Mouse (Mus musculus): ENCODE data around the gene Aunip. TPM values are rescaled to one million over a fixed set of nuclear protein-coding genes. Genes with fewer than 3 reads are reported as not detected.

The Aunip gene
- polyA plus RNA-seq, 2 experiments = 7.6 to 21.0 TPM

DNA sequence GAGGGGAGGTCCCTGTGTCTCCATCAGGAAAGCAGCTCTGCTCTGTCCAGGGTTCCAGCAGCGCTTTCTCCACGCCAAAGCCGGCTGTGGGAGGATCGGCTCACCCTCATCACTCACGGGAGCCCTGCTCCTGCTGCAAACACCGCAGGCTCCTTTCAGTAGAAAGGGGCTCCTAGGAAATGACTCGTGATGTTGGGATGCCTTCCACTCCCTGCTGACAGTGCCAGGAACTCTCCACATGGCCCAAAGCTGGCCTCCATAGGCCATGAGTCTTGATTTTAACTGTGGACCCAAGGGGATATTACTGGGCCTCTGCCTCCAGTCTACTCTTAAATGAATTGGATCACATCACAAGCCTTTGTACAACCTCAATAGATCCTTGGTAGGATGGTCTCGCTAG is 59.0 kb downstream of the Aunip start:
- no peak for ATAC-seq (ENCODE audit: insufficient read depth)
- TF ChIP-seq EP300 (IDR thresholded peaks at IDR 0.05; ENCODE audit: low read depth) (no peak), CTCF (IDR thresholded peaks at IDR 0.05; ENCODE audit: low read depth) (no peak)
- DNase-seq (ENCODE audit: low read depth in 3 of 3, low spot score in 3 of 3) = no peak
- Histone ChIP-seq H3K27me3 (ENCODE audit: control insufficient read depth, insufficient read depth, low read length) (no peaks in the 10 kb centered on the region), H3K27ac (no peak overlapping the region), H3K9ac (replicated peaks) (no peak overlapping the region), H3K36me3 (replicated peaks; ENCODE audit: control insufficient read depth, insufficient read depth, low read depth) (no peaks in the 10 kb centered on the region), H3K9me3 (ENCODE audit: control insufficient read depth, low read length) (no peaks in the 10 kb centered on the region), H3K4me3 (ENCODE audit: insufficient read depth in 1 of 2, low read depth in 2 of 2, low read length in 2 of 2) (no peak overlapping the region), H3K4me2 (ENCODE audit: low read depth) (no peak overlapping the region), H3K4me1 (replicated peaks; ENCODE audit: control insufficient read depth in 2 of 2, insufficient read depth in 2 of 2, low read length in 1 of 2) (no peaks in the 10 kb centered on the region)
- 81% methylated on average over 8 of the region's 8 CpGs for WGBS (ENCODE audit: insufficient replicate concordance)

DNA sequence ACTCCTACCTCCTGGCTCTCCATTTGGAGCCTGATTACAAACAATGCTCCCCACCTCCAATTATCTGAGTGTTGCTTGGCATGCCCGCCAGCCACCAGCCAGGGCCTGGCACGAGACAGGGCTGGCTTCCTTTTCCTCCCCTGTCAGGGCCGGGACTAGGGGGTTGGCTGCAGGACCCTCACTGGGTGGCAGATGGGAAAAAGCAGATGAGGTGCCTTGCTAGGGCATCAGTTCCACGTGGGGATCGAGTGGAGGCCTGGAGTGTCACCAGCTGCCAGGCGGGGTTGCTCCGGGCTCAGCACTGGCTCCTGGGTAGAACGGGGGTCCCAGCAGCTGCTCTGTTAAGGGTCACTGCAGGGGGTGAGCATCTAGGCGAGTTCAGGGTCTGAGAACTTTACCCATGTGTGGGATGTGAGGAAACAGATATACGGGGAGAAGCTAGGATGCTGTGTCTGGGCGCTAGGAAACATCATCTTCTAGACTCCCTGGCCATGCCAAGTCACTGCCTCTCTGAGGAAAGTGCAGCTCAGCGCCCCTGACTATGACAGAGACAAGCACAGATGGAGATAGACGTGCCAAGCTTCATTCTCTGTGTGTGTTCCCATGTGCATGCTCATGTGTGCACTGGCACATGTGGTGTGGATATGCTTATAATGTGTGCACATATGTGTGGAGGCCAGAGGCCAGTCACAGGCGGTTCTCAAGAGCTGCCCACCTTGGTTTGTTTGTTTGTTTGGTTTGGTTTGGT is 60.1 kb downstream of the Aunip start:
- H3K36me3 ChIP-seq (replicated peaks; ENCODE audit: control insufficient read depth, insufficient read depth, low read depth) = no peaks in the 10 kb centered on the region
- H3K4me3 ChIP-seq (ENCODE audit: insufficient read depth in 1 of 2, low read depth in 2 of 2, low read length in 2 of 2) = no peak overlapping the region
- no peak for DNase-seq (ENCODE audit: low read depth in 3 of 3, low spot score in 3 of 3)
- H3K9ac ChIP-seq (replicated peaks) = no peak overlapping the region
- H3K4me1 ChIP-seq (replicated peaks; ENCODE audit: control insufficient read depth in 2 of 2, insufficient read depth in 2 of 2, low read length in 1 of 2) = no peaks in the 10 kb centered on the region
- H3K9me3 ChIP-seq (ENCODE audit: control insufficient read depth, low read length) = no peaks in the 10 kb centered on the region
- H3K27me3 ChIP-seq (ENCODE audit: control insufficient read depth, insufficient read depth, low read length) = no peaks in the 10 kb centered on the region
- 62% methylated on average over 14 of the region's 14 CpGs for WGBS (ENCODE audit: insufficient replicate concordance)
- H3K4me2 ChIP-seq (ENCODE audit: low read depth) = no peak overlapping the region
- no peak for ATAC-seq (ENCODE audit: insufficient read depth)
- TF ChIP-seq CTCF (IDR thresholded peaks at IDR 0.05; ENCODE audit: low read depth) (no peak), EP300 (IDR thresholded peaks at IDR 0.05; ENCODE audit: low read depth) (no peak)
- H3K27ac ChIP-seq = no peak overlapping the region

DNA sequence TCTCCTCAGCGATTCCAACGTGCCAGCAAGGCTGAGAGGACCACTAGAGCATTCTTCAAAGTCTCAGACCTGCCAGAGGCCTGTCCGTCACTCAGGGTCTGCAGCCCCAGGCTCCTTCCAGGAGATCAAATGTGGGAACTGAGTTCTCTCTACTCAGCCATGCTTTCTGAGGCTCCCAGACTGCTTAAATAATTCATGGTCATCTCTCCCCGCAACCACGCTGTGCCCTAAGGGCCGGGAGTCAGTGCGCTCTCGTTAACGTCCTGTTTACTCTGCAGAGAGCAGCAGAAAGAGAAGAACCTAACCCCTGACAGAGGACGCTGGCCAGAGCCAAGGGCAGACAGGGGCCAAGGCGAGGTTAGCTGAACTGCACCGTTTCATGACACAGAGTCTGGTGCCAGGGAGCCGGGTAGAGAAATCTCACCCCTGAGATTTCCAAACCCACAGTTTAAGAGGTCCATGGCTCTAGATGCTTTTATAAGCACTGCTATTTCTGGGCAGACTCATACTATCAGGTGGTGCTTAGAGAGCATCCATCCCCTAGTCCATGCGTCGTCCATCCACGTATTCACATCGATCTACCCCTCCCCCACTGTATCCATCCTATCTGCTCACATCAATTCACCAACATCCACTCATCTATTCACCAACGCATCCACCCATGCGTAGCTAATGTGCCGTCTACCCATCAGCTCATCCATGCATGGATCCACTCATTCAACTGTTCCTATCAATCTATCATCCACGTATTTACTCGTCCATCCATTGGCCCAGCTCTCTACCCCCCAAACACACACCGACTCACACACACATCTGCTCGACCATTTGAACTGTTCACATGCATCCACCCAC is 61.9 kb downstream of the Aunip start:
- Histone ChIP-seq H3K4me2 (ENCODE audit: low read depth) (no peak overlapping the region), H3K27me3 (ENCODE audit: control insufficient read depth, insufficient read depth, low read length) (no peaks in the 10 kb centered on the region), H3K9ac (replicated peaks) (no peak overlapping the region), H3K9me3 (ENCODE audit: control insufficient read depth, low read length) (no peaks in the 10 kb centered on the region), H3K36me3 (replicated peaks; ENCODE audit: control insufficient read depth, insufficient read depth, low read depth) (no peaks in the 10 kb centered on the region), H3K4me1 (replicated peaks; ENCODE audit: control insufficient read depth in 2 of 2, insufficient read depth in 2 of 2, low read length in 1 of 2) (no peaks in the 10 kb centered on the region), H3K4me3 (ENCODE audit: insufficient read depth in 1 of 2, low read depth in 2 of 2, low read length in 2 of 2) (no peak overlapping the region), H3K27ac (no peak overlapping the region)
- TF ChIP-seq EP300 (IDR thresholded peaks at IDR 0.05; ENCODE audit: low read depth) (no peak), CTCF (IDR thresholded peaks at IDR 0.05; ENCODE audit: low read depth) (no peak)
- no peak for DNase-seq (ENCODE audit: low read depth in 3 of 3, low spot score in 3 of 3)
- no peak for ATAC-seq (ENCODE audit: insufficient read depth)
- 73% methylated on average over 24 of the region's 24 CpGs for WGBS (ENCODE audit: insufficient replicate concordance)

Small RNA genes within 50 kb of the gene (microRNA-seq; reads per million reads assigned to microRNA genes)
- gene Gm23634 = 14.8 reads per million, percentile 26 among the genes with 10 or more reads in this experiment
- gene Mir6403 = not detected

Other genes with a start within 250 kb of the Aunip start
- gene Pdik1l, start 223.1 kb upstream of the Aunip start, polyA plus RNA-seq (2012; rRNA removed) = 2.8 and 4.5 TPM in 2 replicates
- gene Pdik1l, start 223.1 kb upstream of the Aunip start, polyA plus RNA-seq (2014; fragmentation: Nextera tagmentation; extraction: Ambion mirVana) = 11.7 and 12.4 TPM in 2 replicates
- gene Trim63, start 195.9 kb upstream of the Aunip start, polyA plus RNA-seq (2012; rRNA removed) = 0.07 TPM in 1 of 2 replicates, not detected in the other
- not detected in 2 replicates for gene Trim63, start 195.9 kb upstream of the Aunip start, polyA plus RNA-seq (2014; fragmentation: Nextera tagmentation; extraction: Ambion mirVana)
- 0.02 TPM in 1 of 2 replicates, not detected in the other for gene Slc30a2, start 167.8 kb upstream of the Aunip start, polyA plus RNA-seq (2012; rRNA removed)
- not detected in 2 replicates for gene Slc30a2, start 167.8 kb upstream of the Aunip start, polyA plus RNA-seq (2014; fragmentation: Nextera tagmentation; extraction: Ambion mirVana)
- 0.04 and 0.16 TPM in 2 replicates for gene Extl1, start 127.1 kb upstream of the Aunip start, polyA plus RNA-seq (2012; rRNA removed)
- gene Extl1, start 127.1 kb upstream of the Aunip start, polyA plus RNA-seq (2014; fragmentation: Nextera tagmentation; extraction: Ambion mirVana) = 0.04 and 0.11 TPM in 2 replicates
- gene Pafah2, start 114.7 kb upstream of the Aunip start, polyA plus RNA-seq (2012; rRNA removed) = 3.9 and 4.3 TPM in 2 replicates
- gene Pafah2, start 114.7 kb upstream of the Aunip start, polyA plus RNA-seq (2014; fragmentation: Nextera tagmentation; extraction: Ambion mirVana) = 4.3 and 5.4 TPM in 2 replicates
- gene Stmn1, start 42.7 kb upstream of the Aunip start, polyA plus RNA-seq (2012; rRNA removed) = 46.2 and 104 TPM in 2 replicates
- 404 and 464 TPM in 2 replicates for gene Stmn1, start 42.7 kb upstream of the Aunip start, polyA plus RNA-seq (2014; fragmentation: Nextera tagmentation; extraction: Ambion mirVana)
- 4.1 and 5.7 TPM in 2 replicates for gene Paqr7, start 14.3 kb upstream of the Aunip start, polyA plus RNA-seq (2012; rRNA removed)
- gene Paqr7, start 14.3 kb upstream of the Aunip start, polyA plus RNA-seq (2014; fragmentation: Nextera tagmentation; extraction: Ambion mirVana) = 1.9 and 2.3 TPM in 2 replicates
- 27.0 and 28.4 TPM in 2 replicates for gene Mtfr1l, start 24.4 kb downstream of the Aunip start, polyA plus RNA-seq (2012; rRNA removed)
- gene Mtfr1l, start 24.4 kb downstream of the Aunip start, polyA plus RNA-seq (2014; fragmentation: Nextera tagmentation; extraction: Ambion mirVana) = 41.6 and 48.5 TPM in 2 replicates
- gene Selenon, start 41.2 kb downstream of the Aunip start, polyA plus RNA-seq (2012; rRNA removed) = 3.6 and 4.6 TPM in 2 replicates
- gene Selenon, start 41.2 kb downstream of the Aunip start, polyA plus RNA-seq (2014; fragmentation: Nextera tagmentation; extraction: Ambion mirVana) = 1.9 and 3.4 TPM in 2 replicates
- 1.6 and 1.9 TPM in 2 replicates for gene Man1c1, start 193.3 kb downstream of the Aunip start, polyA plus RNA-seq (2012; rRNA removed)
- gene Man1c1, start 193.3 kb downstream of the Aunip start, polyA plus RNA-seq (2014; fragmentation: Nextera tagmentation; extraction: Ambion mirVana) = 1.00 and 1.2 TPM in 2 replicates